Mouse (Mus musculus) forebrain, postnatal 0 days (tissue): ENCODE data around the gene Pitpnb. TPM values are rescaled to one million over a fixed set of nuclear protein-coding genes. Genes with fewer than 3 reads are reported as not detected.

Source experiments
- ATAC-seq: fragments of 200-750 bp; cut with Nextera tagmentation; 2 replicates; pipeline ENCODE4 v1.8.0; 2017; ENCODE audit warnings: mild to moderate bottlenecking, moderate library complexity
- DNase-seq: peaks from one replicate; pipeline ENCODE4 v3.0.0-alpha.2; 2015
- H3K27ac ChIP-seq: fragments of 300-500 bp; sonication (generic); 2 replicates; pipeline ENCODE4 v1.5.1; 2014; ENCODE audit warnings: low read depth, mild to moderate bottlenecking, antibody characterized with exemption, low read length, moderate library complexity, mixed read lengths
- H3K27me3 ChIP-seq: fragments of 300-500 bp; sonication (generic); 2 replicates; pipeline ENCODE4 v1.6.1; 2014; ENCODE audit warnings: mild to moderate bottlenecking, low read length, mixed read lengths; ENCODE audit not compliant: insufficient read depth
- H3K36me3 ChIP-seq: fragments of 300-500 bp; sonication (generic); 2 replicates; pipeline ENCODE4 v1.6.1; 2014; ENCODE audit warnings: mild to moderate bottlenecking, moderate library complexity; ENCODE audit not compliant: insufficient read depth
- H3K4me1 ChIP-seq: fragments of 300-500 bp; sonication (generic); 2 replicates; pipeline ENCODE4 v1.6.1; 2014; ENCODE audit warnings: antibody characterized with exemption; ENCODE audit not compliant: insufficient read depth
- H3K4me2 ChIP-seq: fragments of 300-500 bp; sonication (generic); 2 replicates; pipeline ENCODE4 v1.6.1; 2014; ENCODE audit warnings: low read depth, mild to moderate bottlenecking, moderate library complexity
- H3K4me3 ChIP-seq: fragments of 300-500 bp; sonication (generic); 2 replicates; pipeline ENCODE4 v1.5.1; 2014; ENCODE audit warnings: low read depth, low read length, mixed read lengths
- H3K9ac ChIP-seq: fragments of 300-500 bp; sonication (generic); 2 replicates; pipeline ENCODE4 v1.6.1; 2014; ENCODE audit warnings: mild to moderate bottlenecking
- H3K9me3 ChIP-seq: fragments of 300-500 bp; sonication (generic); 2 replicates; pipeline ENCODE4 v1.6.1; 2016; ENCODE audit warnings: low read length
- CTCF ChIP-seq: sonication (generic); IDR thresholded peaks from 2 replicates; pipeline ENCODE4 v1.5.1; 2016; ENCODE audit warnings: antibody characterized with exemption, control low read depth, low read depth
- WGBS: fragments of 180-500 bp; shearing (Covaris S2); extraction: QIAGEN DNeasy Blood & Tissue Kit; methylation state at CpG from one replicate; pipeline ENCODE4 v1.1.7; 2014; 5-methylcytosine and 5-hydroxymethylcytosine counted together
- polyA plus RNA-seq: library from polyadenylated mRNA; unstranded; fragments of >200 nt; fragmentation: Nextera tagmentation; extraction: Ambion mirVana; gene quantifications from 2 replicates; pipeline ENCODE4 v1.2.1, GENCODE M21; 2015
- total RNA-seq: library from RNA; depleted of rRNA; stranded (reverse); fragments of >200 nt; gene quantifications from 2 replicates; pipeline ENCODE4 v1.2.3, GENCODE M21; 2014

Gene Pitpnb
- total and polyA plus RNA-seq, 2 experiments from 2014 or later = 11.2 to 93.0 TPM

- Histone ChIP-seq H3K4me3 (no peak overlapping the region), H3K36me3 (no peaks in the 10 kb centered on the region), H3K4me1 (no peaks in the 10 kb centered on the region), H3K27ac (no peak overlapping the region), H3K9me3 (no peaks in the 10 kb centered on the region), H3K27me3 (no peaks in the 10 kb centered on the region), H3K4me2 (no peak overlapping the region), H3K9ac (no peak overlapping the region)
- DNase-seq (no peak), ATAC-seq (no peak)
- 48% methylated on average over 1 of the region's 1 CpGs for WGBS
- no peak for TF ChIP-seq CTCF
Observed at GRCm38 (mm10) chr5:111318946-111319345, 11.6 kb upstream of the Pitpnb start.

- 31% methylated on average over 1 of the region's 1 CpGs for WGBS
- no peak for ATAC-seq
Observed at GRCm38 (mm10) chr5:111325813-111326212, 4.8 kb upstream of the Pitpnb start.

GRCm38 (mm10) chr5:111327420-111327819 is 3.1 kb upstream of the Pitpnb start:
- TF ChIP-seq CTCF = no peak

More at GRCm38 (mm10) chr5:111325813-111326212, 4.8 kb upstream of the Pitpnb start:
- no peaks in the 10 kb centered on the region for H3K36me3 ChIP-seq
- no peak overlapping the region for H3K4me3 ChIP-seq
- no peaks in the 10 kb centered on the region for H3K4me1 ChIP-seq
- H3K9me3 ChIP-seq = no peaks in the 10 kb centered on the region
- H3K4me2 ChIP-seq = no peak overlapping the region
- H3K27me3 ChIP-seq = no peaks in the 10 kb centered on the region
- H3K9ac ChIP-seq = no peak overlapping the region
- no peak for DNase-seq
- TF ChIP-seq CTCF = no peak
- no peak overlapping the region for H3K27ac ChIP-seq

GRCm38 (mm10) chr5:111329782-111330416 is 664 bp upstream of the Pitpnb start:
- no peak for TF ChIP-seq CTCF
- DNase-seq = no peak
- peak overlapping the region; percentile 59 for H3K4me2 ChIP-seq
- H3K27me3 ChIP-seq = no peaks in the 10 kb centered on the region
- WGBS = 22% methylated on average over 10 of the region's 10 CpGs
- H3K36me3 ChIP-seq = peaks cover 2% of the 10 kb centered on the region; the same call in 1 of the 2 replicates
- H3K9ac ChIP-seq = peak overlapping the region; percentile 96
- peak overlapping the region; percentile 85 for H3K4me3 ChIP-seq
- no peak for ATAC-seq
- H3K27ac ChIP-seq = peak overlapping the region; percentile 84
- peaks cover 6% of the 10 kb centered on the region; the same call in 1 of the 2 replicates for H3K4me1 ChIP-seq
- H3K9me3 ChIP-seq = no peaks in the 10 kb centered on the region

More at GRCm38 (mm10) chr5:111327420-111327819, 3.1 kb upstream of the Pitpnb start:
- ATAC-seq (no peak), DNase-seq (no peak)
- no peak overlapping the region for H3K9ac ChIP-seq
- H3K27me3 ChIP-seq = no peaks in the 10 kb centered on the region
- no peaks in the 10 kb centered on the region for H3K36me3 ChIP-seq
- peaks cover 6% of the 10 kb centered on the region; the same call in 1 of the 2 replicates for H3K4me1 ChIP-seq
- no peak overlapping the region for H3K27ac ChIP-seq
- no peak overlapping the region for H3K4me2 ChIP-seq
- H3K4me3 ChIP-seq = no peak overlapping the region
- H3K9me3 ChIP-seq = no peaks in the 10 kb centered on the region
- 83% methylated on average over 7 of the region's 7 CpGs for WGBS

GRCm38 (mm10) chr5:111331099-111331435 is 504 bp downstream of the Pitpnb start:
- DNase-seq (no peak), ATAC-seq (no peak; the same call in 1 of the 2 replicates)
- peaks cover 6% of the 10 kb centered on the region; the same call in 1 of the 2 replicates for H3K4me1 ChIP-seq
- 2% methylated on average over 14 of the region's 14 CpGs for WGBS
- H3K27me3 ChIP-seq = no peaks in the 10 kb centered on the region
- peaks cover 5% of the 10 kb centered on the region for H3K36me3 ChIP-seq
- peak overlapping the region; percentile 85 for H3K4me3 ChIP-seq
- TF ChIP-seq CTCF = no peak
- peak overlapping the region; percentile 96 for H3K9ac ChIP-seq
- H3K27ac ChIP-seq = peak overlapping the region; percentile 88
- no peaks in the 10 kb centered on the region for H3K9me3 ChIP-seq
- peak overlapping the region; percentile 66 for H3K4me2 ChIP-seq

- 83% methylated on average over 8 of the region's 8 CpGs for WGBS
- no peak overlapping the region for H3K4me2 ChIP-seq
Observed at GRCm38 (mm10) chr5:111335939-111336691, 5.6 kb downstream of the Pitpnb start.

GRCm38 (mm10) chr5:111341609-111342008 is 11.0 kb downstream of the Pitpnb start:
- H3K27me3 ChIP-seq = no peaks in the 10 kb centered on the region
- H3K4me3 ChIP-seq = no peak overlapping the region
- WGBS = 44% methylated on average over 5 of the region's 5 CpGs
- H3K9ac ChIP-seq = no peak overlapping the region
- no peak overlapping the region for H3K4me2 ChIP-seq
- H3K36me3 ChIP-seq = peaks cover 53% of the 10 kb centered on the region
- peak; percentile 85 for TF ChIP-seq CTCF
- no peaks in the 10 kb centered on the region for H3K9me3 ChIP-seq
- no peak for ATAC-seq
- DNase-seq = peak; percentile 79
- H3K27ac ChIP-seq = no peak overlapping the region
- no peaks in the 10 kb centered on the region for H3K4me1 ChIP-seq

More at GRCm38 (mm10) chr5:111335939-111336691, 5.6 kb downstream of the Pitpnb start:
- H3K9ac ChIP-seq = no peak overlapping the region
- H3K9me3 ChIP-seq = no peaks in the 10 kb centered on the region
- H3K4me1 ChIP-seq = peaks cover 6% of the 10 kb centered on the region; the same call in 1 of the 2 replicates
- peaks cover 30% of the 10 kb centered on the region for H3K36me3 ChIP-seq
- ATAC-seq (no peak), DNase-seq (no peak)
- TF ChIP-seq CTCF = no peak
- H3K27me3 ChIP-seq = no peaks in the 10 kb centered on the region
- H3K4me3 ChIP-seq = no peak overlapping the region
- H3K27ac ChIP-seq = no peak overlapping the region
